Mouse (Mus musculus): Measurements from ENCODE around the gene Stt3a. TPM values are rescaled to one million over a fixed set of nuclear protein-coding genes. Genes with fewer than 3 reads are reported as not detected.
A peak's percentile ranks its signal among the peaks of the same experiment; 100 is the strongest.

Gene Stt3a
- 155 and 166 TPM in 2 replicates for polyA plus RNA-seq (2015; fragmentation: Nextera tagmentation; extraction: Ambion mirVana)

DNA sequence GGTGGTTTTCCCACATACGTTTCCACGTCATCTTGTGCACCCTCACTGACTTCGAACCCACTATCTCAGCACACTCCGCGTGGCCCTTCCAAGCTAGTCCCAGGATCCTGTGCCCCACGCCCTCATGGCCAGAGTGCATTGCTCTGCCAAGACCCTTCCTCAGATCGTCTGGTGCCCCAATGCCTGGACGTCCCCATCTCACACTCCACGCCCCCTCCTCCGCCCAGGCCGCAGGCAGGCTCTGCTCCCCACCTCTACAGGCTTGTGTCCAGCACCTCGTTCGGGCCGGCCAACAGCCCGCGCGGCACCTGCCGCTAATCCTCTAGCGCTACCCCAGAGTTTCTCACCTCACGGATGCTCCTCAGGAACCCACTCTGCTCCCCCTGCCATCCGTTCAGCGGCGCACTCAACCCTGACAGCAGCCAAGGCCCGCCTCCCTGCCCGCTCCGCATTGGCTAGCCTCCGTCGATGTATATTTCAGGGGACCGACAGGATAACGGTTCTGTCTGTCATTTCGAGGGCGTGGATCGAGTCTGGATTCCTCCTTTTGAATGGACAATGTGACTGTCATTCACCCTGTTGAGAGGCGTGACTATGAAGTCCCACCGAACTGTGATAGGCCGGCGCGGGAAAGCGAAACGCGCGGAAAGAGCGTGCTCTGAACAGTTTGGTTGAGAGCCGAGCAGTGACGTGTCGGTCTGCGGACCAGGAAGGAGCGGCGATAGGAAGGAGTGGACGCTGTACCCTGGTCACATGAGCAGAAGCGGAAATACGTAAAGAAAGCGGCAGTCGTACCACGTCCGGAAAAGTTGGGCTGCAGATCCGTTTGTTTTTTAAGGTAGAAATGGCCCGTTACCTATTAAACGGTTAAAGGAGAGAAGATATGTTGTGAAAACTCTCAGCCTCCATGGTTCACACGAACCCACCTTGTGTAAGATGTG, at the start of gene Stt3a:
TSS of gene Stt3a (minus strand) at position 477 of the 941 bp plus-strand sequence.
- peak; percentile 99 for DNase-seq (ENCODE audit: low spot score)

DNA sequence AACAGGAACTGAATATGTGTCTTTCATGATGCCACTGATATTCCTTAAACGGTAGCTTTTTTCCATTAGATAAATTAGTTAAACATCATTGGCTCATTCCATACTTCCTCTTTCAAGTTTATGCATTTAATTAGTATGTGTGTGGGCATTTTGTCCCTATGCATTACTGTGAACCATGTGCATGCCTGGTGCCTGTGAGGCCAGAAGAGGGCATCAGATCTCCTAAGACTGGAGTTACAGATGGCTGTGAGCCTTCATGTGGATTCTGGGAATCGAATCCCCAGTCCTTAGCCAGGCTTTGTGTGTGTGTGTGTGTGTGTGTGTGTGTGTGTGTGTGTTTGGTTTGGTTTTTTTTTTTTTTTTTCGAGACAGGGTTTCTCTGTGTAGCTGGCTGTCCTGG, 47.0 kb upstream of the Stt3a start:
- no peak for DNase-seq (ENCODE audit: low spot score)

DNA sequence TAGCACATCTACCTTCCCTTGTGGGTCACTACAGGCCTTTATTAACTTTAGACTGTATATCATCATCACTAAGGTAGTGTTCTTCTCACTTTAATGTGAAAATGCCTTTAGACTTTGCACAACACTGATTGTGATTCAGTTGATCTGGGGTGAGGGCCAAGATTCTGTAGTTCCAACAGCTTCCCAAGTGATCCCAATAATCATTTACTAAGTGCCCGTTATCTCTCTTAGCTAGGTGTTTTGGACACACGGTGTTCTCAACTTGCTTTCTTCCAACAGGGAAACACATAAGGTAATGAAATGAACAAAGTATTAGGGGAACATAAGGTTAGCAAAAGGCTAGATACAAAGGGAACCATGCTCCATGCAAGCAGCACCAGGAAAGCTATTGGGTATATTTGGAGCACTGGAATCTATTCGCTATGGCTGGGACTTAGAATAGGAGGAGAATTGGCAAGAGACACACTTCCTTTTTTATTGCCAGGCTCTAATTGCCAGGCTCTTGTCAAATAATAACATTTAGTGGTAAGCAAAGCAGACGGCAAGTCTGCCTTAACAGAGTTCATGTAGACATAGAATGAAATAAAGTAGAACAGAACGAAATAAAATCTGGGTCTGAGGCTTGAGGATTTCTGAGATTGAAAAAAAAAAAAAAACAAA, 40.8 kb upstream of the Stt3a start:
- DNase-seq (ENCODE audit: low spot score), result no peak

DNA sequence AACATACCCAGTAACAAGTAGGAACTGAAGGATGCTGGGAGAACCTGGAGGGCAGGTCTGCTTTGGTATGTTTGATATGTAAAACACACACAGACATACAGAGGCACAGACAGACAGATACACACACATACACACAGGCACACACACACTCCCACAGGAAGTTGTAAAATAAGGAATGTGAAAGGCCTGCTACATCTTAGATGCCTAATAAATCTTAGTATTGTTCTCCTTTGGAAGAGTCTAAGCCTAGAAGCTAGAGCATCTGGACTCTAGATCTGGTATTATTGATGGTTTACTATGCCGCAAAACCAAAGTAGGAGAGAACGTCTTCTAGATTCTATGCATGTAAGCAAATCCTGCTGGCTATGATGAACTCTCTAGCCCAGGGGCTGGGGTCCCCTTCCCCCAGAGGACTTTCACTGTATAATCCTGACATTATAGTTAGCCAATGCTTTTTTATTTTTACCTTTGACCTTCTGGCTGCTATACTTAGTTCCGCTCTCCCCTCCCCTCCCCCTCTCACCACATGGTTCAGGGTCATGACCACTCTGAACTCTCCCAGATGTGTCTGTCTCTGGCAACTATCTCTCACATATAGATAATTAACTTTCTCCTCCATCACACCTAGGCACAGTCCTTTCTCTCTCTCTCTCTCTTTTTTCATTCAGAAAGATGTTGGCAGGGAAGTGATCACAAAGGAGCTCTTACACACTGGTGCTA, 37.9 kb upstream of the Stt3a start:
- DNase-seq (ENCODE audit: low spot score), result no peak

DNA sequence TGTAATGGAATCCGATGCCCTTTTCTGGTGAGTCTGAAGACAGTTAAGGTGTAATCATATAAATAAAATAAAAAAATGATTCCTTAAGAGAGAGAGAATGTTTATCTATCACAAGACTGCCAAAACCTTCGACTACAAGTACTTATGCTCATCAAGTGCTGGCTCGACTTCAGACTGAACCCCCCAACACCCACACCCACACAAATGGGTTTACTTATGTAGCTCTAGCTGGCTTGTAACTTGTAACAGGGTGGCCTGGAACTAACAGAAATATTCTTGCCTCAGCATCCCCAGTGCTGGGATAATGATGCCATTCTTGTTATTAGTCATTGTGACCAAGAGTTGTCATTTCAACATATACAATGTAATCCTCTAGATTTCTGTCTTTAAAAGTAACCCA, 36.4 kb upstream of the Stt3a start:
- no peak for DNase-seq (ENCODE audit: low spot score)

DNA sequence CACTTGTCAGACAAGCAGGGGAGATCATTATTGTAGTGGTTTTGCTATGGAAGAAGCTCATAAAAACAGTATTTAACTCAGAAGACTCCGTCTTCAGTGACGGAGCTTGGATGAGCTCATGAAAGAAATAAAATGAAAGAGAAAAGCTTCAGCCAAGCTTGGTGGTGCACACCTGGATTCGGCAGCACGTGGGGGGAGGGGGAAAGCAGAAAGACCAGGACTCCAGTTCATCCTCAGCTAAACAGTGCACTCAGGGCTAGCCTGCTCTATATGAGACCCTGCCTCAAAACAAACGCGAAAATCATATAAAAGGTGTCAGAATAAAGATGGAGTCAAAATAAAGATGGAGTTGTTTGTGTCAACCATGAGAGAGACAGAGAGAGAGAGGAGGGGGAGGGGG, 35.9 kb upstream of the Stt3a start:
- no peak for DNase-seq (ENCODE audit: low spot score)

DNA sequence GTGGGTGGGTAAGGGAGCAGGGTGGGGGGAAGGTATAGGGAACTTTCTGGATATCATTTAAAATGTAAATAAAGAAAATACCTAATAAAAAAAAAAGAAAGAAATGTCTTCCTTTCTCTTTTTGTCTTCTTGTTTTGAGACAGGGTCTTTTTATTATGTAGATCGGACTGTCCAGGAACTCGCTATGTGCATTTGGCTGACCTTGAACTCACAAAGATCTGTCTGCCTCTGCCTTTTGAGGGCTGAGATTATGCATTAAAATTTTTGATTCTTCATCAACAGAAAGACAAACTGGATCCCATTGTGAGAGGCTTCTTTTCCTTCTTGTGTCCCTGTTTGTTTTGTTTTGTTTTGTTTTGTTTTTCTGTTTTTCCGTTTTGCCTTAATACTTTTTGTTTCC, 35.5 kb upstream of the Stt3a start:
- DNase-seq (ENCODE audit: low spot score), result no peak

DNA sequence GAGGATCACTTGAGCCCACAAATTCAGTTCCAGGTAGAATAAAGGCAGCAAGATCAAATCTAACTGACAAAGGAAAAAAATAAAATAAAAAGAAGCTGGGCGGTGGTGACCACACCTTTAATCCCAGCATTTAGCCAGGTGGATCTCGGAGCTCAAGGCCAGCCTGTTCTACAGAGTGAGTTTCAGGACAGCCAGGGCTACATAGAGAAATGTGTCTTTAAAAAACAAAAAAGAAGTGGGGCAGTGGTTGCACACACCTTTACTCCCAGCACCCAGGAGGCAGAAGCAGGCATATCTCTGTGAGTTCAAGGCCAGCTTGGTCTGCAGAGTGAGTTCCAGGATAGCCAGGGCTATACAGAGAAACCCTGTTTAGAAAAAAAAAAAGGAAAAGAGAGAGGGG, 34.5 kb upstream of the Stt3a start:
- DNase-seq (ENCODE audit: low spot score), result no peak

DNA sequence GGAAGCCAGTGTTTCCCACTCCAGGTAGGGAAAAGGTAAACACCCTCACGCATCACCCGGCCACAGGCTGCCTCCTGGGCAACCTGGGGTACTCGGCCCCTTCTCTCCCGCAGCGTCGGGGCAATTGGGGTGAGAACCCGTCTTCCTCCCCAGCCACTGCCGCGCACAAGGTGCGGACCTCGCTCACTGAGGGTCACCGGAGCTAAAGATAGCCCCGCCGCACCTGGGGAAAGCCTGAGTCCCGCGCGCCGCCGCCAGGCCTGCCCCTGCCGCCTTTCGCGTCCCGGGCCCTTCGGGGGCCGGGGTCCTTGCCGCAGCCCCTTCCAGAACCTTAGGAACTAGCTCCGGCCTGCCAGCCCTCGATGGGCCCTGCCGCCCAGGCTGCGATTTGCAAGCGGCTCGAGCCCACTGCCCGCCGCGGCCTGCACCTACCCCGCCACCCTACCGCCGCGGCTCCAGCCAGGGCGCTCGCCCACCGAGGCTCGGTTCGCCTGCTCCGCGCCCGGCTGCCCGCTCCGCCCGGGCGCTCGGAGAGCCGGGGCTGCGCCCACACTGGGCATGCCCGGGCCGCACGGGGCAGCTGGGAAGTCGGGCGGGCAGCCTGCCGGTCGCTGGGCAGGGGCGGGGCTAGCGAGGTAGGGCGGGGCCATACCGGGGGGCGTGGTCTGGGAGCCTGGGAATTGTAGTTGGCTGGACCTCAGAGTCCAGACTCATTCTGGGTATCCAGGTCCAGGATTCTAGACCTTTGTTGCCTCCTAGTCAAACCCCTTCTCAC, 29.5 kb upstream of the Stt3a start, which contains the start of gene Ei24:
TSS of gene Ei24 (minus strand) at position 613 of the 775 bp plus-strand sequence.
- DNase-seq (ENCODE audit: low spot score), result peak; percentile 49

DNA sequence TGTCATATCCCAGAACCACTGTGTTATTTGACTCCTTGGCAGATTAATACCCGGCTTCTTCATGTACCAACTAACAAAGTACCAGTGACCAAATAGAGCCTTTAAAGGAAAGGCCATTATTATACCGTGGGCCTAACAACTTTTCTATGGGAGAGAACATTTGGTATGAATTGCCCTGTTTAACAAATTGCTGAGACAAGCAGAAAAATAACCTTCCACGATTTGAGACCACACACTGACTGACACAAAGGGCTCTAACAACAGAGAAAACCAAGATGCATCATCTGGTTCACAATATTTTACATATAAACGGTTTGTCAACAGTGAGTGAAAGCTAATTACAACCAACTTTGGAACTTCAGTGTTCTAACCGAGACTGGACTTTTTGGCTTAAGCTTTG, 28.7 kb upstream of the Stt3a start:
- DNase-seq (ENCODE audit: low spot score), result no peak

DNA sequence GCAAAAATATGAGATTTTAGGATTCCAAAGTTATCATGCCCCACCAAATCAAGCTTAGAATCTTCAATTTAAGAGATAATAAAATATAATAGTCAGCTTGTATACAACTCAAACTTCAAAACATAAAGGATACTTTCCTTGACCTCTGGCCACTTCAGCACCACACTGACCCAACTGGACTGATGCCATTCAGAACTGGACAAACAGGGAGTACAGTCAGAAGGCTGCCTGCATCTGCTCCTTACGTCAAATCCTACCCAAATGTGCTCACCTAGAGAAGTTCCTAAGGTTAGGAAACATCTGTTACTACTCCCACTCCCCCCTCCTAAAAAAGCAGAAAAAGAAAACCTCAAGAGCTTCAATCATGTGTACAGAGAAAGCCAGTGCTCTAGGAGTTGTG, 28.1 kb upstream of the Stt3a start:
- no peak for DNase-seq (ENCODE audit: low spot score)

DNA sequence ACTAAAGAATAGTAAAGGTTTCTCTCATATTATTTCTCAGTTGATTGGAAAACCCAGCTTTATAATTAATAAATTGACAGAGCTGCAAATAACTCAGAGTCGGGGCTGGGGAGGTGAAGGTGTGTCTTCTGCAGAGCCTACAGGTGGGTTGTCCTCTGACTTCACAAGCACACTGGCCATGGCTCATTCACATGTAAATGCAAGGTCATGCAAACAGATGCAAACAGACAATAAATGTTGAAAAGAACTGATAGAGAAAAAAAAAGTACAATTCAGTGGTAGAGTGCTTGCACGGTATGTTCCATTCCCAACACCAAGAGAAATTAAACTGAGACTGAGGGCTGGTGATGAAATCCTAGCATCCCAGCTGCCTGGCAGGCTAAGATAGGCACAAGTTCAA, 27.0 kb upstream of the Stt3a start:
- no peak for DNase-seq (ENCODE audit: low spot score)

DNA sequence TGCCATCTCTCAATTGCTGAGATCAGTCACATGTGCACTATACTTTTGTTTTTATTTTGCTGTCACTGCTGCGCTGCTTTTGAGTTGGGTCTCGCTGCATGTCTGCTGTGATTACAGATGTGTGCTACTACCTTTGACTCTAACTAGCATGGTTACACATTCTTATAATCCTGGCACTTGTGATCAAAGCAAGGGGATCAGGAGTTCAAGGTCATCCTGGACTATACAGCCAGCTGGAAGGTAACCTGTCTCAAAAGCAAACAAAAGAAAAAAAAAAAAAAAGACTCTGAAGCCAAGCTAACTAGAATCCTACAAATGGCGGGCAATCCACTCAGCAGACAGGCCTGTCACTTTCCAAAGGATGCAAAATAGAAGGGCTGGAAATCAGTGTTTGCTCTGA, 24.7 kb upstream of the Stt3a start:
- DNase-seq (ENCODE audit: low spot score), result no peak

DNA sequence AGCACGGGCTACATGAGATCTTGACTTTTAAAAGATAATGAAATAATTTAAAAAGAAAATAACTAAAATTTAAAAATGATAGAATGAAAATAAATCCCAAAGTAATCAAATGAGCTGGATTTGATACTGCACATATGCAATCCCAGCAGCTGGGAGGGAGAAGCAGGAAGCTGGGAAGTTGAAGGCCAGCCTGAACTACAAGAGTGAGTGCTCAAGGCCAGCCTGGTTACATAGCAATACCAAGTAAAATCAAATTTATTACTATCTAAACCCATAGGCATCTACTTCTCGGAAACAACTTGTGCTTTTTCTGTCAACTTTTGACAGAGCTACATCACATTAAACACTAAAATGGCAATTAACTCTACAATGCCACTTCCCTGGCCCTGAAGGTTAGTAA, 16.4 kb upstream of the Stt3a start:
- no peak for DNase-seq (ENCODE audit: low spot score)

DNA sequence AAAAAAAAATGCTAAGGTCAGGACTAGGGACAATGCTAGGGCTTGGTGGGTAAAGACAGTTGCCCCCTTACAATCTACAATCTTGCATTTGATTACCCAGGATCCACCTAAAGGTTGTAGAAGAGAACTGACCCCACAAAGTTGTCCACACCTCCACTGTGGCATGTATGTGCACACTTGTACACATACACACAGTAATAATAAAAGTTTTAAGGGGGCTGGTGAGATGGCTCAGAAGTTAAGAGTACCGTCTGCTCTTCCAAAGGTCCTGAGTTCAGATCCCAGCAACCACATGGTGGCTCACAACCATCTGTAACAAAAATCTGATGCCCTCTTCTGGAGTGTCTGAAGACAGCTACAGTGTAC, 1.6 kb upstream of the Stt3a start:
- no peak for DNase-seq (ENCODE audit: low spot score)

DNA sequence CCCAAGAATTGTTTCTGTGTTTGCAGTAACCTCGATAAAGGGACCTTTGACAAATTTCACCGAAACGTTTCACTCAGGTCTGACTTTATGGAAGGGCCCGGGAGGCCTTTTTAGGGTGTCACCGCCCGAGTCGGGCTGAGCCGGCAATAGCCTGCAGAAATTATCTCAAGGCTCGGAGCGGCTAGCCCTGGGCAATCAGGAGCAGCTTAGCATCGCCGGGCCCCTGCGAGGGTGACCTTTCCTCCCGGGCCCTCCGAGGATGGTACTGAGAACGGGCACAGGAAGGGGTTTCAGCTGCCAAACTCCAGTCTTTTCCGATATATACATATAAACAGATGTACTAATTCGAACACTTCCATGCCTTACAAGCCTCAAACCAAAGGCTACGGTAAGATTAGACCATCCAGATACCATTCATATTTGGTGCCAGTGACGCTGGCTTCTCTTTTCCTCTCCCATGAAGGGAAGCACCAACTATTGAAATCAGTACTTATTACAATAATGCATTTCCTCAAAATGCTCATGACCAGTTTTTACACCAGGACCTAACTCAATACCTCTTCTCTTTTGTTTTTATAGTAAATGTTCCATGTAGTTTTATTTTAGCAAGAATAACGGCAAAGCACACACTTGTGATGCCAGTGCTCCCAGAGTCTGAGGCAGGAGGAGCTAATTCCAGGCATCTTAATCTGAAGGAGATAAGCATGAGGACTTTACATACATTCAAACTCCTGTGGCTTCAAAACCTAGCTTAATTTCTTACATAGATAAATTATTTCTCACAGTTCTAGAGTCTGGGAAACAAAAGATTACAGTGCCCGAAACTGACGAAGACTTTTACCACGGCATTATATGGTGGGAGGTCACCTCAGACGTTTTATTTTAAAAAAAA, 923 bp upstream of the Stt3a start:
- no peak for DNase-seq (ENCODE audit: low spot score)

DNA sequence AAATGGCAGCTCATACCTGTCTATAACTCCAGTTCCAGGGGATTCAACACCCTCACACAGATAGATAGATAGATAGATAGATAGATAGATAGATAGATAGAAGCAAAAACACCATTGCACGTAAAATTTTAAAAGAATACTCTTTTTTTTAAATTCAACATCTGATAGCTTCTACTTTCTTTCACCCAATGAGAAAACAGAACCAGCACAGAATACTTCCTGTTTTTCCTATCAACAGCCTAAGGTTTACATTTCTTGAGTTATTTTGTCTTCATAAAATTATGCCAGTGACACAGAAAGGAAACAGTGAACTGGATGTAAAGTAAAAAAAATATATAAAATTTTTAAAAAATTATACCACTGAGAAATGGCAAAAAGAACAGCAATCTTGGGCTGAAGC, 3.1 kb downstream of the Stt3a start:
- no peak for DNase-seq (ENCODE audit: low spot score)

DNA sequence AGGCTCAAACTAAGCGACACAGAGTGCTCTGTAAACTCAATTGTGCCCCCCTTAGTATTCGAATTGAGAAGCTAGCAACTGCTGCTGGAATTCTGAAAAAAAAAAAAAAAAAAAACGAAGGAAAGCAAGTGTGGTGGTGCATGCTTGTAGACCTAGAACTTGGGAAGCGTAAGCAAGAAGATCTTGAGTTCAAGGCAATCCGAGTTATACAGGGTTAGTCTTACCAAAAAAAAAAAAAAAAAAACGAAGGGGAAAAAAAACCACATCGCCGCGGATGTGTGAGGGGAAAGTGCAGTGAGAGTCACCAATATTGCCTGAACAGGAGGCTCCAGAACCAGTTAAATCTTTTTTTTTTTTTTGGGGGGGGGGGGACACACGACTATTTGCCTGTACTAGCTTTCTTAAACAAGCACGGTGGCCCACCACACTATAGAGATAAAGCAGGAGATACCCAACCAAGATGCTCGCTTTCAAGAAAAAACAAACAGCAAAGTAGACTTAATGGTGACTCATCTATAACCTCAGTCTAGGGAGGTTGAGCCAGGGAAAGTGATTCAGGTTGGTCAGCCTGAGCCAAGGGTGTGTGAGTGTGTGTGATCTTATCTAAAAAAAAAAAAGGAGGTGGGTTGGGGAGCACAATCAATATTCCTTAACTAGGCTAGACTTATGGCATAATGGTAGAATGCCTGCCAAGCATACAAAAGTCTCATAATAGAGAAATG, 40.3 kb downstream of the Stt3a start, which contains the start of gene Chek1:
TSS of gene Chek1 (minus strand) at position 32 of the 722 bp plus-strand sequence.
- no peak for DNase-seq (ENCODE audit: low spot score)

All from thymus, postnatal 0 days (tissue).